Mouse (Mus musculus): ENCODE measurements around the gene Kdelc2.

GRCm38 (mm10) chr9:53427638-53428037 lies 43.8 kb downstream of the Kdelc2 start:
- TF ChIP-seq CTCF (IDR thresholded peaks at IDR 0.05; ENCODE audit: control insufficient read depth, insufficient read depth, insufficient replicate concordance, low read depth, low read length) (no peak), POLR2A (IDR thresholded peaks at IDR 0.05; ENCODE audit: control insufficient read depth, low read depth, low read length) (no peak)
